Mouse (Mus musculus): Measurements from ENCODE around the gene Agbl3. TPM values are rescaled to one million over a fixed set of nuclear protein-coding genes. Genes with fewer than 3 reads are reported as not detected.

Agbl3 gene
- total RNA-seq, 2 experiments from 2014 or later, result 17.7 to 20.9 TPM

GRCm38 (mm10) chr6:34782493-34782892 is 2.3 kb downstream of the Agbl3 start:
- no peak for DNase-seq (ENCODE audit: low spot score in 2 of 2)

- DNase-seq (ENCODE audit: low spot score in 2 of 2), result no peak
Measured at GRCm38 (mm10) chr6:34796881-34797280, 16.6 kb downstream of the Agbl3 start.

- DNase-seq (ENCODE audit: low spot score in 2 of 2), result no peak
Measured at GRCm38 (mm10) chr6:34797887-34798286, 17.7 kb downstream of the Agbl3 start.

GRCm38 (mm10) chr6:34805582-34805981 is 25.4 kb downstream of the Agbl3 start:
- no peak for DNase-seq (ENCODE audit: low spot score in 2 of 2)

GRCm38 (mm10) chr6:34810651-34811050 is 30.4 kb downstream of the Agbl3 start:
- no peak for DNase-seq (ENCODE audit: low spot score in 2 of 2)

- DNase-seq (ENCODE audit: low spot score in 2 of 2), result peak in 1 of 2 experiments; percentile 1
Measured at GRCm38 (mm10) chr6:34824406-34824805, 44.2 kb downstream of the Agbl3 start.

- DNase-seq (ENCODE audit: low spot score in 2 of 2), result no peak
Measured at GRCm38 (mm10) chr6:34832352-34832751, 52.1 kb downstream of the Agbl3 start.

- no peak for DNase-seq (ENCODE audit: low spot score in 2 of 2)
Measured at GRCm38 (mm10) chr6:34861546-34862053, 81.4 kb downstream of the Agbl3 start.

GRCm38 (mm10) chr6:34862381-34862780 is 82.1 kb downstream of the Agbl3 start:
- DNase-seq (ENCODE audit: low spot score in 2 of 2), result no peak

- DNase-seq (ENCODE audit: low spot score in 2 of 2), result no peak
Measured at GRCm38 (mm10) chr6:34862791-34863403, 82.7 kb downstream of the Agbl3 start, which contains the start of gene Tmem140. TSS of gene Tmem140 (plus strand) at chr6:34863146.

- DNase-seq (ENCODE audit: low spot score in 2 of 2), result no peak
Measured at GRCm38 (mm10) chr6:34863786-34864514, 83.7 kb downstream of the Agbl3 start.

- DNase-seq (ENCODE audit: low spot score in 2 of 2), result no peak
Measured at GRCm38 (mm10) chr6:34865213-34865612, 85.0 kb downstream of the Agbl3 start.

- no peak for DNase-seq (ENCODE audit: low spot score in 2 of 2)
Measured at GRCm38 (mm10) chr6:34865711-34866593, 85.7 kb downstream of the Agbl3 start.

GRCm38 (mm10) chr6:34866786-34867185 is 86.6 kb downstream of the Agbl3 start:
- no peak for DNase-seq (ENCODE audit: low spot score in 2 of 2)

- no peak for DNase-seq (ENCODE audit: low spot score in 2 of 2)
Measured at GRCm38 (mm10) chr6:34867301-34867994, 87.2 kb downstream of the Agbl3 start.

GRCm38 (mm10) chr6:34867995-34868350 is 87.7 kb downstream of the Agbl3 start:
- DNase-seq (ENCODE audit: low spot score in 2 of 2), result no peak

GRCm38 (mm10) chr6:34868507-34869217 is 88.4 kb downstream of the Agbl3 start:
- DNase-seq (ENCODE audit: low spot score in 2 of 2), result no peak

GRCm38 (mm10) chr6:34869225-34869915 is 89.1 kb downstream of the Agbl3 start:
- DNase-seq (ENCODE audit: low spot score in 2 of 2), result no peak

- DNase-seq (ENCODE audit: low spot score in 2 of 2), result no peak
Measured at GRCm38 (mm10) chr6:34870136-34870535, 89.9 kb downstream of the Agbl3 start.

GRCm38 (mm10) chr6:34870724-34871123 is 90.5 kb downstream of the Agbl3 start:
- DNase-seq (ENCODE audit: low spot score in 2 of 2), result no peak
